Mouse (Mus musculus) neural tube, embryonic 10.5 days (tissue): Measurements from ENCODE around the gene Bad.
A peak's percentile ranks its signal among the peaks of the same experiment; 100 is the strongest.
"Not testable (repeated sequence)": the region's sequence is repeated elsewhere in the genome, so short reads cannot be mapped to it uniquely, and the experiment has no call there.

ENCODE experiments used
- DNase-seq: peaks from one replicate; pipeline ENCODE4 v3.0.0-alpha.2; 2017; ENCODE audit warnings: low spot score; ENCODE audit errors: extremely low spot score

Bad gene

DNA sequence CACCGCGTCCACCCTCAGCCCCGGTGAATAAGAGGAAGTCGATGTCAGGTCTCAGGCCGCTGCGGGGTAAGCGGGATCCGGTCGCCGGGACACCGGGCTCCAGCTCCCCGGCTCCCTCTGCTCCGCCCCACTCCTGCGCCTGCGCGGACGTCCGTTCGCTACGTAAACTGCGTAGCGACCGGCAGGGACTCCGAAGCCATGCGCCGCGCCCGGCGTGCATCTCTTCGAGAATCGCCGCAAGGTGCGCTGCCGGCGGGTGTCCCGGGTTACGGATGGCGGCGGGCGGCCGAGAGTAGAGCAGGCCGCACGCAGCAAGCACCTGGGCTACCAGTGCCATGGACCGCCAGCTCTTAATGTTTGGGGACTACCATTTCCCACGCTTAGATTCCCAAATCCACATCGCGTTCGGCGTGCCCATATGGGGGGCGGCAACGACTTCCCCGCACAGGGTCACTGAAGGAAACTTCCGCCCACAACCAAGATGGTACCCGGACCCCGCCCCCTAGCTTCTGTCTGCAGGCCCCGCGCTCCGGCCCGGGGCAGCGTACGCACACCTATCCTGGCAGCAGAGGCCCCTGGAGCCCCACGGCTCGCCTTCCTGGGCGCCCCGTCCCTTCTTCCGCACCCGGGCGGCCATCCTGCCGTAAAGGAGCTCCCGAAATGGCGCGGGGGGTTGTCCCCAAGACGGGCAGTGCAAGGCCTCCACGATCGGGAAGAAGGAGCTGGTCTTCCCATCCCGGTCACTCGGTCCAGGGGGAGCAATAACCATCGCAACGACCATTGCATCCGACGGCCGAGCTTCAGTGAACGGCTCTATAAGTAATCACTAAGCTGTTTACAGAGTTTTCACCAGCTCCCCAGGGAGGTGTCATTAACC, at the start of gene Bad:
Bad (plus strand) TSS at position 490 of the 877 bp plus-strand sequence.
- DNase-seq: peak; percentile 97

DNA sequence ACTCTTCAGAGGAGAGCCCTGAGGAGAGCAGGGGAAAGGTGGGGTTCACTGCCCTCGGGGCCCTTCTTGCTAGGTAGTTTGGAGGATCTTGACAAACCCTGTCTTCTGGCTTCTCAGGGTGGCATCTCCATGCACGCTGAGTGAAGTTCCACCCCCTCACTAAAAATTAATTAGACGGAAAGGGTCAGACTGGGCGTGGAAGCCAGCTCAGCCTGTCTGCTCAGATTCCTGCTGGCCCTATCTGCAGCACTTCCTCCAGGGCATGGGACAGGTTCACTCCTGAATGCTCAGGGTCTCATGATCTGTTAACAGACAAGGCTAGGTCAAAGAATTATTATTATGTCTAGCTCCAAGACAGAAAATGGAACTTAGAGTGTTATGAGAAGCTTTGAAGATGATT, 49.1 kb upstream of the Bad start:
- no peak for DNase-seq

DNA sequence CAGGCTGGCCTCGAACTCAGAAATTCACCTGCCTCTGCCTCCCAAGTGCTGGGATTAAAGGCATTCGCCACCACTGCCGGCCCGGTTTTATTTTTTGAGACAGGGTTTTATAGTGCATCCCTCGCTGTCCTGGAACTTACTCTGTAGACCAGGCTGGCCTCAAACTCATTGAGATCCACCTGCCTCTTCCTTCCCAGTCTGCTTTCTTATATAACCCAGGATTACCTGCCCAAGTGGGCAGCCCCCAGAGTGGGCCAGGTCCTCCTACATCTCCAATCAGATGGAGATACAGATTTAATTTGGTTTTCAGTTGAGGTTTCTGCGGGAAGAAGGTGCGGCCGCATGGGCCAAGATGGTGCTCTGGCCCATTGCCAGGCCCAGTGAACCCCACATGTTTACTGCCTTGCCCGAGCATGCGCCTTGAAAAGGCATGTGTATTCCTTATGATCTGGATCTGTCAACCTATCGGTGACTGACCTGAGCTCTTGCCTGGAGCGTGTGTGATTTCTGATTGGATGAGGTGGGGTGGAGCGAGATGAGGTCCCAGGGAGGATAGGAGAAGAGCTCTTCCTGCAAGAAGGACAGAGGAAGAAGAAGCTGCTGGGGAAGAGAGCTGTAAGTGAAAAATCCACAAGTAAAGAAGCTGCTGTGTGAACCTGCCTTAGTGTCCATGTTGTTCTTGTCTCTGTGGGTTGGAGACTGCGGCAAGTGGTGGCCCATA, 47.8 kb upstream of the Bad start:
- DNase-seq: no peak

DNA sequence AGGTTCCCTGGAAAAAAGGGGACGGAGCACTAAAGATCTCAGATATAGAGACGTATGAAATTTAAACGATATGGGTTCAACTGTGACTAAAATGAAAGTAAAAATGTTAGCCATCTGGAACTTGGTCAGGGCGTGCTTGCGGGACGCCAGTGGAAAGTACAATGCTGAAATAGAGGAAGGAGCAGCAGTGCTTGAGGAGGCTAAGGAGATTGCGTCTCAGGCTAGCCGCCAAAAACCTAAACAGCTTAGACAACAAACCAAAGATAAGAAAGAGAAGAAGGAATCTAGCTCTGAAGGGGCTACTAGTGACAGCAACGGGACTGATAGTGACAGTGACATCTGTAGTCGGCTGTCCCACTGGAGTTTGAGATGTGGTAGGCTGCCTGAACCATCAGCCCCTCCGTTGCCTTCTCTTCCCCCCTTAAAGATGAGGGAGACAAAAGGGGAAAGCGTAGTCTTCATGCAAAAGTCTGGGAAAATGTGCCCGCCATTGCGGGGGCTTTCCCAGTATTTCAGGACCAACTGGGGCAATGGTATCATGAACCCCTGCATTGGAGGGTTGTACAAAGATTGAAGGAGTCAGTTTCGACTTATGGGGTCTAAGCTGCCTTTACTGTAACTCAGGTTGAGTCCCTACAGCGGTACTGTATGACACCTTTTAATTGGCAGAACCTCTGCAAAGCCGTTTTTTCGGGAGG, 45.9 kb upstream of the Bad start:
- not testable (repeated sequence) for DNase-seq

DNA sequence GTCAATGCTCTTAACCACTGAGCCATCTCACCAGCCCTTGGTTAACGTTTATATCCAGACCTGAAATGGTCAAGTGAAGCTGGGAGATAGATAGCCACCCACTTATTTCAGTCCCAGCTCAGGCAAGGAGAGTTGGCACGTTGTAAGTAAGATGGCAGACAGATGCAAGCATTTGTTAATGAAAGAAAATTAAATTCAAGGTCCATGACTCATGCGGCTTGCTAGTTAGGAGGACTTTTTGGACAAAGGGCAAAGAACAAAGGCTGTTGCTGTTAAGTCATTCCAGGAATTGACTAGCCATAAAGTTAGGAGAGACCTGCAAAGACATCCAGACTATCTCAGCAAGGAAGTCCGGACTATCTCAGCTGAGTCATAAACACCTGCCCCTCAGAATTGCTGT, 42.0 kb upstream of the Bad start:
- DNase-seq: no peak

DNA sequence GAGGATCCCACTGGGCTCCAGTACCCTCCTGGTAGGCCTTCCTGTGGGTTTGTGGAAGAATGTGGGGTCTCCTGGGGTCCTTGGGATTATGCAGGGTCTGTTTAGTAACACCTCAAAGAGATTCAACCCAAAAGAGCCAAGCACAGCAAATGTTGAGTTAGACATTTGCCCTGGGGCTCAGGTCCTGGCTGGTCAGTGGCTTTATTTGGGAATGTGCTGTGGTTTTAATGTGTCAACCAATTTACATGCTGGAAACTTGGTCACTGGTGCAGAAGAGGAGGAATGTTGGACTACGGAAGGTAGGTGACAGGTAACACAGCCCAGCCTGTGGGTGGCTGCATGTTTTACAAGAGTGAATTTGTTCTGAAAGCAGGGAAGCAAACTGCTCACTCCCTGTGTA, 38.6 kb upstream of the Bad start:
- DNase-seq: no peak

DNA sequence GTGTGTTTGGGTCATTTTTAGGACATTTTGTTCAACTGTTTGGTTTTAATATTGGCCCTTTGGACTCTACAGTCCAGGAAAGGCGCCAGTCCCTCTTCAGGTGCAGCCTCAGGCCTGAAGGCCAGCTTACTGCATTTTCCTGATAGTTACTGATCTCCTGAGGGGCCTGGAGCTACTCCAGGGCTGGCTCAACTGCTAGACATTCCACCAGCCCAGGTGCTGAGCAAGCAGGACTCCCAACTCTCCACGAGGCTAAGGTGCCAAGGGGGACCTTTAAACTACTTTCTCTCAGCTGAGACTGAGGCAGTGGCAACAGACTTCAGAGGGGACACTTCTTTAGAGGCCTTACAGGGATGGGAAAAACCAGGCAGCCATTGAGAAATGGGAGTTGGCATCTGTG, 36.8 kb upstream of the Bad start:
- DNase-seq: no peak

DNA sequence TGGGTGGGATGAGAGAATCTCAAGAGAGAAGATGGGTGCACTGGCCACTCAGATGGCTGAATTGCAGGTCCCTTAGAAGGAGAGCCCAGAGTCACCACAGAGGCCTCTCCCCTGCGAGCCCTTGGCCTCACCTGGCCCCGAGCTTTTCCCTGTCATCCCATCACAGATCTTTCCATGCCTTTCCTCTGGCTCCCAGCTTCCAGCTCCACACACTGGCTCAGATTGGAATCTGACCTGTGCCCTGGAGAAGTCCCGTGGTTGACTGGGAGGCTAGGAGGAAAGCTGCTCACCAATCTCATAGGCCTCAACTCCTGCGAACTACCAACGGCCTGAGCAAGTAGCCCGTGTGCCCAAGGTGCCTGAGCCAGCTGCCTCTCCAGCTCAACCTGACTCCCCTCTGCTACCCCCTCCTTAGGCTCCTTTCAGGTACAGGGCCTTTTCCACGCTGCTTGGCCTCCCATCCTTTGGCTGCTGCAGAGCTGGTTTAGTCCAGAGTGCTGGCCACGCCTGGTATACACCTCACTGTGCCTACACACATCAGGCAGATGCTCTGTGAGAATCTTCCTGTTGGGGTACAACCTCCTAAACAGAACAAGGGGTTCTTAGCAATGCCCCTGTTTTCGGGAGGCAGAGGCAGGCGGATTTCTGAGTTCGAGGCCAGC, 36.0 kb upstream of the Bad start:
- no peak for DNase-seq

DNA sequence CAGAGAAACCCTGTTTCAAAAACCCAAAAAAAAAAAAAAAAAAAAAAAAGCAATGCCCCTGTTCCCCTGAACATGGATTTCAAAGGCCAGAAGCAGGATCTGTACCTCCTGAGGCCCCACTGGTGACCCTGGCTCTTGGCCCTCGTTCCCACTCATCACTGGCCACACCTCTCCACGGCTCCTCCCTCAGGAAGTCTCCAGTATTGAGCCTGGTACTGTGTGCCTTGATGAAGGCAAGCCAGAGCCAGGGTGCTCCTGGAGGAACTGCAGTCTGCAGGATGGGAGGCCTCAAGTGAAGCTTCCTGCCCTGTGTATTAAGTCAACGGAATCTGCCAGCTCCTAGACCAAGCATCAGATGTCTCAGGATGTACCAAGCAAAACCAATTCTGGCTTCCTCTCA, 35.5 kb upstream of the Bad start:
- DNase-seq: no peak

DNA sequence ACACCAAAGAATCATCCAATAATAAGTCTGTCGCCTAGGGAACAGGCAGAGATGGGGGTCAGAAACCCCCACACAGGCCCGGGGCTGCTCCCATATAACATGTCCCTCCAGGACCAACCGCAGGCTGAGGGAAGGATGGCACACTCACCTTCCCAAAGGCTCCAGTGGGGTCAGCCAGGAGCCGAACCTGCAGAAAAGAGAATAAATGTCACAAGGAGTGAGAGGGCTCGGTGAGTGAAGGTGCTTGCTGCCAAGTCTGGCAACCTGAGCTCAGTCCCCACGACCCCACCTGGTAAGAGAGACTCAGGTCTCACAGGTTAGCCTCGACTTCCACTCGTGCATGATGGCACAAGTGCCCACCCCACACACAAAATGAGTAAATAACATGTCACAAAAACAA, 34.6 kb upstream of the Bad start:
- no peak for DNase-seq

DNA sequence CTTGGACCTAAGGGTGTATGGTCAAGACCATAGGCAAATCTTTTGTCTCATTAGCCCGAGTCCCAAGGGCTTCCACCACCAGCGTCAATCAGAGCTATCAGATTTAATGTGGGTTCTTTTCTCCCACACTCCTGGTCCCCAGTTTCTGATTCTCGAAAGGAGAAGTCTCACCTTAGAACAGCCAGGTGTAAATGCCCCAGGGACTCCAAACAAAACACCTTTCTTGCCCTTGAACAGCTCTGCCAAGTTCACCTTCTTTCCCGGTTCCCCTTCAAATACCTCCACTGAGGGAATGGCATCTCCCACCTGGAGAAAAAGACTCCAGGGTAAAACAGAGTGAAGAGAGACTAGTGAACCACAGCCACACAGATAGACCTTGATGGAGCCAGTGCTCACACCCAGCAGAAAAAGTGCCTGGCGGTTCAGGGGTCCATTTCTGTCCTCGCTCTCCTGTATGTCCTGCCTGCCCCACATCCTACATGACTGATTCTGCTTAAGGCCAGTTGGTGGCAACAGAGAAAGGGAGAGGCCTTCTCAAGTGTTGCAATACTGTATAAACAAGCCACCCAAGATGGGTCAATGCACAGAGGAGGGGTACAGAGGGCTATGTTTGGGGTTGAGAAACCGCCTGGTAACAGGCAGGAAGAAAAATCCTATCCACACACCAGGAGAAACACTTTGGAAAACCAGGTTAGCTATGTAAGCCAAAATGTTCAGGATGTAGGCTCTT, 33.7 kb upstream of the Bad start:
- no peak for DNase-seq

DNA sequence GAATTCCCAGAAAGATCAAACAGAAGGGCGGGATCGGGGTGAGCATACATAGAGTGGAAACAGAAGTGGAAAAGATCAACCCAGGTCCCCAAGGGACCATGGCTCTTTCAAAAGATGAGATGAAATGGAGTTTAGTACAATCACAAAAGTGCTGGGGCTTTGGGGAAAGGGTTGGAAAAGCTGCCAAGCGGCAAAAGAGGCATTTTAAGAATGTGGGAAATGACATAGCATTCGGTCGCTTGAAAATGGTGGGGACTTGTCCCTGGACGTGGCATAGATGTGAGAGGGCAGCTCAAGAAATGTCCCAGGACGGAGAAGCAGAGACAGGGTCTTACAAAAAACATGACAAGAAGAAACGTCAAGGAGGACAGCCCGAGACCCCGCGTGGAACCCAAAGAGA, 32.6 kb upstream of the Bad start:
- no peak for DNase-seq

DNA sequence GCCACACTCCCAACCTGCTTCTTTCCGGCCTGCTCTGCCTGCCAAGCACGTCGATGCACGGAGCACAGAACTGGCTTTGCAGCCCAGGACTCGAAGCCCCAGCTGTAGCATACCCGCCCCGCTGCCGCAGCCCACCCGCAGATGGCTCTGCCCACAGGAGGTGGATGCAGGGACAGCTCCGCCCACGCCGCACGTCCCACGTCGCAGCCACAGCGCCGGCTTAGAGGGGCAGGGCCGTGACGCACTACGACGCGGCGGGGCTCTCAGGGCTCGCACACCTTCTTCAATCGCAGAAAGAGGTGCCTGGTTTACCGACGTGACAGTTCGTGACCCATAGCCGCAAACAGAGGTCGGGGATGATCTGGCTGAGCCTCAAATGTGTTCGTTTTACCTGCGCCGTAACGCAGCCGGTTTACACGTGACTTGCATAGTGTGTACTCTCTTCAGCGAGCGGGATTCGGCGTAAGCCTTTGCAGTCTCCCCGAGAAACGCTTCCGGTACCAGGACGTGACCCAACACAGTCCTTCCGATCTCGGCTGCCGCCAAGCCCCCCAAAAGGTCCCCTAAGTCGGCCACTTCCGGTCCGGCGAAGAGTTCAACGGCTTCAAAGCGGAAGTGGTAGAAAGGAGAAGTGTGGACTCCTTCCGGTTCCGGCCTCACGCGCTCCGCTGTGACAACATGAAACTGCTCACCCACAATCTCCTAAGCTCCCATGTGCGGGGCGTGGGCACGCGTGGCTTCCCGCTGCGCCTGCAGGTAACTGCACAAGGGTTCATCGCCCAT, 32.0 kb upstream of the Bad start, which contains the start of the genes Trmt112 and Prdx5:
Trmt112 (plus strand) TSS at position 192 of the 783 bp plus-strand sequence.
Prdx5 (minus strand) TSS at position 600 of the 783 bp plus-strand sequence.
- DNase-seq: peak; percentile 89

DNA sequence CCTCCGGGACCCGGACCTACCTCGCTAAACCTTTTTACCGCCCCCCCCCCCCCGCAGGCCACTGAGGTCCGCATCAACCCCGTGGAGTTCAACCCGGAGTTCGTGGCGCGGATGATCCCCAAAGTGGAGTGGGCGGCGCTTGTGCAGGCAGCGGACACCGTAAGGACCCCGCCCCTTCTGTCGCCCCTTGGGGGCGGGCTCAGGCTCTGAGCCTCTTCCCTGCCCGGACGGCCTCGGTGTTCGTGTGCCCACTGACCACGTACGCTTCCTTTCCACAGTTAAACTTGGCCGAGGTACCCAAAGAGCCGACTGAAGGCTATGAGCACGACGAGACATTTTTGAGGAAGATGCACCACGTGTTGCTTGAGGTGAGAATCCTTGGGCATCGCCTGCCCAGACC, 31.4 kb upstream of the Bad start:
- DNase-seq: not testable (repeated sequence)

DNA sequence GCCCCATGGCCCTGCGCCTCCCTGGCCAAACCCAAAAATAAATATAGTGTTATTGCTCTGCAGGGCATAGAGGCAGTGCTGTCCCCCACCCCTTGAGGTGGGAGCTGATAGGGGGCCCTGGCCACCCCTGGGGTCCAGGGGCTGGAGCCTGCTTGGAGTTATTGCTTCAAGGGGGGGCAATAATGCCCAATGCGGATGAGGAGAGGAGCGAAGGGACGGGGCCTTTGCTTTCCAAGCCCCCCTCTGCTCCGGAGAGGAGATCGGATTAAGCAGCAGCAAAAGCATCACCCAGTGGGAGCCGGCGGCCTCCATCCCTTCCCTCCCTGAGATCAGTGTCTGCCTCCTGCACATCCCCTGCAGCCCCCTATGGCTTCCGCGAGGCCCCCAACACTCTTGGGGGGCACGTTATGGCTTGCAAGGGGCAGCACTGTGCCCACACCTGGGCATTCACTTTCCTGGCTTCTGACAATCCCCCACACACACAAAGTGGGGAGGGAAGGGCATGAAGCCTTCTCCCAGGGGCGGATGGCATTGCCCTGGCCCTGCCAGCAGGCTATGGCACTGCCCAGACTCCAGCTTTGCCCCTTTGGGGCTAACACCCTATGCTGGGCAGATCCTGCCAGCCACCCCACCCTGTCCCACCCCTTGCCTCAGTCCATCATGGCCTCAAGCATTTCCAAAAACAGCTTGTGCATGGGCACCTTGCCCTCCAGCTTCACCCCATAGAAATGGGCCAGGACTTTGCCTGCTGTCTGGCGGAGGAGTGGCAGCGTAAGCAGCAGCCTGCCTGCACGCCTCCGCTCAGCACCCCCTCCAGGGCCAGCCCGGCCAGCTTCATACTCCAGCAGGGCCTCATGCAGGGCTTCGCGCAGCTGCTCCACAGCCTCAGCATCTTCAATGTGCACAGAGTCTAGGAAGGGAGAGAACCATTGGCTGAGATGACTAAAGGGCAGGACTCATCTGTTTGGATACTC, 30.3 kb upstream of the Bad start:
- DNase-seq: no peak

DNA sequence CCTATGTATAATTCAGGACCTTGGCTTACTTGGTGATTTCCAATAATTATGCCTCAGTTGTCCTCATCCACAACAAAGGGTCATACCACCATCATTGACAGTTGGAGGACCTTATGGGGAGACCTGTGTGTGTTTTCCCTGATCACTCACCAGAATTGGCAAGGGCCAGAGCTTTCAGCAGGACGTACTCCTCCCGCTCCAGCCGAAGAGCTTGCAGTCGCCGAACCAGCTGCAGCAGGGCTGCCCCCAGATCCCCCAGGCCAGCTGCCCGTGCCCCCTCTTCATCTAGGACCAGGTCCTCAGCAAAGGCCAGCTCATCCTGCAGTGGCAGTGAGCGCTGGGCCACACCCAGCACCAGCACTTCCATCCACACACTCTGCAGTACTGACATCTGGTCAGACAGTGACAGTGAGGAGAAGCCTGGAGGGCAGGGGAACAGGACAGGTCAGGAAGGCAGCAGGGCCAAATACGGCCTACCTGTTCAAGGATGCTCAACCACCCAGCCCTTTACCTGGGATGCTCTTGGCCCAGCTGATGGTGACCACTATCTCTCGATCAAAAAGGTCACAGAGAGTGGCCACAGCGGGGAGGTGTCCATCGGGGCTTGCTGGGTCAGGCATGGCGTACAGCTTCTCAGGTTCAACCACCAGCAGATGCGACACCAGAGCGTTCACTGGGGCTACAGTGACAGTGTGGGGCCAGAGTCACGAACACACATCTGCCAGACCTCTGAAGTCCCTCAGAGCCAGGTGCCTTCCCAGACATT, 29.3 kb upstream of the Bad start:
- no peak for DNase-seq

DNA sequence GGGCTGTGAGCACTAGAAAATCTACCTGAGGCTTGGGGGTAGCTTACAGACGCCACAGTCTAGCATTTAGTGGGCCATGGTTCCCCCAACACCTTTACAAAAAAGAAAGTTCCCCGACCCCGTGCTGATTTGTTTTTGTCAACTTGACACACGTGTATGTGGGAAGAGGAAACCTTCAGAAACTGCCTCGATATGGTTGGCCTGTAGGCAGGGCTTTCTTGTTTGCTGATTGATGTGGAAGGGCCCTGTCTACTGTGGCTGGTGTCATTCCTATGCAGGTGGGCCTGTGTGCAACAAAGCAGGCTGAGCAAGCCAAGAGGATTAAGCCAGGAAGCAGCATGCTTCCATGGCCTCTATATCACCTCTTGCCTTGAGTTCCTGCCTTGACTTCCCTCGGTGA, 28.6 kb upstream of the Bad start:
- DNase-seq: no peak

DNA sequence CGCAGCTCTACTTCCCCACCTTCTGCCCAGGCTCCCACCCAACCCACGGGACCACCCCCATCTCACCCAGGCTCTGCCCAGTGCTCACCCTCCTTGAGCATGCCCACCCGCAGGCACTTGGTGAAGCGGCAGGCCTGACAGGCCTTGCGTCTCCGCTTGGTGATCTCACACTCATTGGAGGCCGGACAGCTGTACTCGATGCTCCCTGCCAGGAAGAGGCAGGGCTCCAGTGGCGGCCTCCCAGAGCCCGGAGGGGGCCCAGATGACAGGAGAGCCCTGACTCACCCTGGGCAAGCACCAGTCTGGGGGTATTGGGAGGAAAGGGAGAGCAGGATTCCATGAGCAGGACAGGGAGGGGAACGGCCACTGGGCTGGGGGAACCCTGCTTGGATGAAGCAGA, 27.7 kb upstream of the Bad start:
- no peak for DNase-seq
